Mouse (Mus musculus): ENCODE measurements around the gene Flcn. TPM values are rescaled to one million over a fixed set of nuclear protein-coding genes. Genes with fewer than 3 reads are reported as not detected.

The Flcn gene
- polyA plus RNA-seq, 1 experiment from 2014 or later: 33.6 TPM

GRCm38 (mm10) chr11:59803516-59803915, 6.3 kb downstream of the Flcn start:
- peaks cover 6% of the 10 kb centered on the region for H3K4me1 ChIP-seq
- H3K4me2 ChIP-seq: no peak overlapping the region
- H3K36me3 ChIP-seq: peaks cover 90% of the 10 kb centered on the region
- no peaks in the 10 kb centered on the region for H3K9me3 ChIP-seq
- no peak for ATAC-seq (ENCODE audit: insufficient number of reproducible peaks, low FRiP score, low TSS enrichment, low read depth)
- H3K9ac ChIP-seq: no peak overlapping the region
- WGBS: 68% methylated on average over 14 of the region's 14 CpGs
- no peaks in the 10 kb centered on the region for H3K27me3 ChIP-seq
- no peak overlapping the region; the same call in 1 of the 2 replicates for H3K27ac ChIP-seq
- H3K4me3 ChIP-seq: no peak overlapping the region

GRCm38 (mm10) chr11:59801881-59802280, 7.9 kb downstream of the Flcn start:
- Histone ChIP-seq H3K27ac (no peak overlapping the region), H3K4me2 (no peak overlapping the region), H3K9me3 (no peaks in the 10 kb centered on the region), H3K27me3 (no peaks in the 10 kb centered on the region), H3K4me1 (no peaks in the 10 kb centered on the region; the same call in 1 of the 2 replicates), H3K36me3 (peaks cover 95% of the 10 kb centered on the region), H3K9ac (no peak overlapping the region), H3K4me3 (no peak overlapping the region)
- 94% methylated on average over 8 of the region's 8 CpGs for WGBS
- no peak for ATAC-seq (ENCODE audit: insufficient number of reproducible peaks, low FRiP score, low TSS enrichment, low read depth)

DNA sequence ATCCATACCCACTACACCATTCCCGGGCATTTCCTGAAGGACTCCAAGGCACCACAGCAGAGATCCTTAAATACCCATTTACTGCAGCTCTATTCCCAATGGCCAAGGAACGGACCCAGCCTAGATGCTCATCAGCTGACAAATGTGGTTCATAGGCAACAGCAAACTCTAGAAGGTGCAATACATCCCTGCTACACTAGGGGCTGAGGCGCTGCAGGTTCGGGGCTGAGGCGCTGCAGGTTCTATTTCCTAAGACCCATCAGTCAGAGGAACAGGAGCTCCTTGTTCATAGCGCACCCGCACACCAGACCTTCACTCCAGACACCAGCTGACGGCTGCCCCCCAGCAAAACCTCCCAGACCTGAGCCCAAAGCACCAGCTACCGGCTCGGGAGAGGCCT, 9.4 kb downstream of the Flcn start:
- ATAC-seq (ENCODE audit: insufficient number of reproducible peaks, low FRiP score, low TSS enrichment, low read depth): no peak
- H3K4me2 ChIP-seq: no peak overlapping the region
- no peak overlapping the region for H3K4me3 ChIP-seq
- WGBS: 93% methylated on average over 10 of the region's 10 CpGs
- no peaks in the 10 kb centered on the region for H3K4me1 ChIP-seq
- no peak overlapping the region for H3K27ac ChIP-seq
- H3K9me3 ChIP-seq: no peaks in the 10 kb centered on the region
- peaks cover 95% of the 10 kb centered on the region for H3K36me3 ChIP-seq
- H3K9ac ChIP-seq: no peak overlapping the region
- H3K27me3 ChIP-seq: no peaks in the 10 kb centered on the region

DNA sequence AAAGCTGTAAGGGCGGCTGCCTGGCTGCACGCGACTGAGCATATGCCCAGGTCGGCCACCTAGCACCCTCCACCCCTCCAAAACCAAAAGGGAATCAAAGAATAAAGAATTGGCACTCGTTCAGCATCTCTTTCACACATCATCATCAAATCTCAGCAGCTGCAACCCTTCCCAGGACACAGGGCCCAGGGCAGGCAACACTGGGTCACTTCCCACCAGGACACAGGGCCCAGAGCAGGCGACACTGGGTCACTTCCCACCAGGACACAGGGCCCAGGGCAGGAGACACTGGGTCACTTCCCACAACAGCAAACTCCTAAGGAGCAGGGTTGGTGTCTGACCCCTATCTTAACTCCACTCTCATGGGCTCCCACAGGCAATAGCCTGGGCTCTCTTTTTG, 16.4 kb downstream of the Flcn start:
- Histone ChIP-seq H3K4me2 (no peak overlapping the region), H3K9ac (no peak overlapping the region), H3K27me3 (no peaks in the 10 kb centered on the region), H3K4me1 (no peaks in the 10 kb centered on the region), H3K36me3 (peaks cover 71% of the 10 kb centered on the region), H3K4me3 (no peak overlapping the region), H3K9me3 (no peaks in the 10 kb centered on the region), H3K27ac (no peak overlapping the region)
- 92% methylated on average over 6 of the region's 6 CpGs for WGBS
- ATAC-seq (ENCODE audit: insufficient number of reproducible peaks, low FRiP score, low TSS enrichment, low read depth): no peak

- no peak overlapping the region for H3K4me3 ChIP-seq
- WGBS: 78% methylated on average over 1 of the region's 1 CpGs
- ATAC-seq (ENCODE audit: insufficient number of reproducible peaks, low FRiP score, low TSS enrichment, low read depth): no peak
- no peak overlapping the region for H3K9ac ChIP-seq
- H3K27ac ChIP-seq: no peak overlapping the region
- H3K36me3 ChIP-seq: peaks cover 32% of the 10 kb centered on the region
- H3K4me2 ChIP-seq: no peak overlapping the region
- H3K27me3 ChIP-seq: no peaks in the 10 kb centered on the region
- H3K9me3 ChIP-seq: no peaks in the 10 kb centered on the region
- H3K4me1 ChIP-seq: peaks cover 11% of the 10 kb centered on the region
These were observed 20.5 kb downstream of the Flcn start for GRCm38 (mm10) chr11:59789311-59789710.

- Histone ChIP-seq H3K4me2 (peak within 1 kb of the TSS; percentile 97), H3K27ac (no peak within 1 kb of the TSS), H3K9me3 (no peaks in the 10 kb centered on the region), H3K9ac (peak within 1 kb of the TSS; percentile 50), H3K4me1 (peaks cover 11% of the 10 kb centered on the region), H3K36me3 (peaks cover 12% of the 10 kb centered on the region), H3K4me3 (peak within 1 kb of the TSS; percentile 50), H3K27me3 (no peaks in the 10 kb centered on the region)
- under 1% methylated on average over 51 of the region's 51 CpGs for WGBS
- no peak; the same call in 1 of the 2 replicates for ATAC-seq (ENCODE audit: insufficient number of reproducible peaks, low FRiP score, low TSS enrichment, low read depth)
These were observed 22.5 kb downstream of the Flcn start, which contains the start of gene Pld6 for GRCm38 (mm10) chr11:59787199-59787781. Gene Pld6 (minus strand): TSS chr11:59787645.

GRCm38 (mm10) chr11:59786444-59787198, 23.2 kb downstream of the Flcn start:
- Histone ChIP-seq H3K36me3 (peaks cover 5% of the 10 kb centered on the region), H3K4me3 (peak overlapping the region; percentile 50), H3K27me3 (no peaks in the 10 kb centered on the region), H3K27ac (no peak overlapping the region), H3K9ac (peak overlapping the region; percentile 50; the same call in 1 of the 2 replicates), H3K9me3 (no peaks in the 10 kb centered on the region), H3K4me2 (peak overlapping the region; percentile 97), H3K4me1 (peaks cover 11% of the 10 kb centered on the region)
- ATAC-seq (ENCODE audit: insufficient number of reproducible peaks, low FRiP score, low TSS enrichment, low read depth): no peak
- 49% methylated on average over 15 of the region's 15 CpGs for WGBS

- peaks cover 11% of the 10 kb centered on the region for H3K4me1 ChIP-seq
- peaks cover 6% of the 10 kb centered on the region; the same call in 1 of the 2 replicates for H3K36me3 ChIP-seq
- WGBS: 88% methylated on average over 6 of the region's 6 CpGs
- H3K9me3 ChIP-seq: no peaks in the 10 kb centered on the region
- H3K27ac ChIP-seq: no peak overlapping the region
- H3K4me3 ChIP-seq: no peak overlapping the region
- ATAC-seq (ENCODE audit: insufficient number of reproducible peaks, low FRiP score, low TSS enrichment, low read depth): no peak
- no peaks in the 10 kb centered on the region for H3K27me3 ChIP-seq
- H3K9ac ChIP-seq: no peak overlapping the region
- H3K4me2 ChIP-seq: no peak overlapping the region
These were observed 26.2 kb downstream of the Flcn start for GRCm38 (mm10) chr11:59783591-59783990.

GRCm38 (mm10) chr11:59782091-59782590, 27.7 kb downstream of the Flcn start:
- Histone ChIP-seq H3K27me3 (no peaks in the 10 kb centered on the region), H3K27ac (no peak overlapping the region), H3K9me3 (no peaks in the 10 kb centered on the region), H3K4me2 (no peak overlapping the region), H3K4me1 (peaks cover 5% of the 10 kb centered on the region), H3K36me3 (peaks cover 18% of the 10 kb centered on the region), H3K9ac (no peak overlapping the region), H3K4me3 (no peak overlapping the region)
- ATAC-seq (ENCODE audit: insufficient number of reproducible peaks, low FRiP score, low TSS enrichment, low read depth): no peak
- 71% methylated on average over 7 of the region's 7 CpGs for WGBS

- Histone ChIP-seq H3K27ac (no peak overlapping the region), H3K9ac (no peak overlapping the region), H3K4me3 (no peak overlapping the region), H3K36me3 (peaks cover 37% of the 10 kb centered on the region), H3K27me3 (no peaks in the 10 kb centered on the region), H3K4me1 (no peaks in the 10 kb centered on the region), H3K9me3 (no peaks in the 10 kb centered on the region), H3K4me2 (no peak overlapping the region)
- WGBS: 74% methylated on average over 4 of the region's 4 CpGs
- no peak for ATAC-seq (ENCODE audit: insufficient number of reproducible peaks, low FRiP score, low TSS enrichment, low read depth)
These were observed 29.6 kb downstream of the Flcn start for GRCm38 (mm10) chr11:59780241-59780640.

GRCm38 (mm10) chr11:59779406-59779805, 30.4 kb downstream of the Flcn start:
- no peak overlapping the region for H3K4me3 ChIP-seq
- no peak for ATAC-seq (ENCODE audit: insufficient number of reproducible peaks, low FRiP score, low TSS enrichment, low read depth)
- H3K36me3 ChIP-seq: peaks cover 45% of the 10 kb centered on the region
- 77% methylated on average over 4 of the region's 4 CpGs for WGBS
- H3K27me3 ChIP-seq: no peaks in the 10 kb centered on the region
- no peak overlapping the region for H3K9ac ChIP-seq
- no peak overlapping the region for H3K27ac ChIP-seq
- H3K4me1 ChIP-seq: no peaks in the 10 kb centered on the region
- H3K4me2 ChIP-seq: no peak overlapping the region
- no peaks in the 10 kb centered on the region for H3K9me3 ChIP-seq

DNA sequence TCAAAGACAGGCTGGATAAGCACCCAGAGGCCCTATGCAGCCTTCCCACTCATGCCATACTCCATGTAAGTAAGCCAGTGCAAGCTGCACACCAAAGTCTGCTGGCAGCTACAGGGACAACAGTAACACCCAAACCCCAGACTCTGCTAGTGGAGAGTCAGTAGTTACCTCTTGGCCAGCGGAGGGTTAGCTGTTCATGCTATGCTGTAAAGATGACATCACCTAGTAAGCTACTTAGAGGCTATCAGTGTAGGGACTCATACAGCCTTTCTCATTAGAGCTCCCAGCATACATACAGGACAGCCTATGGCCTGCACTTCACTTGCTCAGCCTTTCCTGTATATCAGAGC, 31.0 kb downstream of the Flcn start:
- Histone ChIP-seq H3K36me3 (peaks cover 51% of the 10 kb centered on the region), H3K9ac (no peak overlapping the region), H3K4me3 (no peak overlapping the region), H3K27ac (no peak overlapping the region), H3K4me1 (no peaks in the 10 kb centered on the region), H3K27me3 (no peaks in the 10 kb centered on the region), H3K4me2 (no peak overlapping the region), H3K9me3 (no peaks in the 10 kb centered on the region)
- no peak for ATAC-seq (ENCODE audit: insufficient number of reproducible peaks, low FRiP score, low TSS enrichment, low read depth)
- 63% methylated on average over 1 of the region's 1 CpGs for WGBS

All from limb, embryonic 15.5 days (tissue).